Mouse (Mus musculus) naive thymus-derived CD4-positive, alpha-beta T cell, adult 2 months (primary cell): Measurements from ENCODE around the gene Sdccag8.

Experiments used
- DNase-seq: peaks from one replicate; pipeline ENCODE4 v3.0.0-alpha.2; 2011; ENCODE audit warnings: low read depth

Gene Sdccag8

DNA sequence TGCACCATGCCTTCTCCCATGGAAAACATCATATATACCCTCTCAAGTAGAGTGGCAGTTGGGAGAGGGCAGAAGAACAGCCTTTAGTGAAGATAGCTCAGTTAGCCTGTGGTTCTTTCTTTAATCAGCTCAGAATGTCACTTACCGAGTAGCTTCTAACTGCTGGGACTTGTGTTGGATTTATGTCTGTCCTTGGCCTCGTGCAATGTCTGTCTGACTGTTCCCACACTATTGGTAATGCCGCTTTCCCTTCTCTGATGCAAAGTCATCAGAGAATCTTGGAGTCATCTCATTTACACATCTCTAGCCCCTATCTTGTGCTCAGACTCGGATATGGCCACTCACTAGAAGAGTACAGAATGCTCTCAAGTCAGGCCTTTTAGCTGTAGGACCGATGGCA lies 128.7 kb downstream of the Sdccag8 start:
- DNase-seq, result no peak

DNA sequence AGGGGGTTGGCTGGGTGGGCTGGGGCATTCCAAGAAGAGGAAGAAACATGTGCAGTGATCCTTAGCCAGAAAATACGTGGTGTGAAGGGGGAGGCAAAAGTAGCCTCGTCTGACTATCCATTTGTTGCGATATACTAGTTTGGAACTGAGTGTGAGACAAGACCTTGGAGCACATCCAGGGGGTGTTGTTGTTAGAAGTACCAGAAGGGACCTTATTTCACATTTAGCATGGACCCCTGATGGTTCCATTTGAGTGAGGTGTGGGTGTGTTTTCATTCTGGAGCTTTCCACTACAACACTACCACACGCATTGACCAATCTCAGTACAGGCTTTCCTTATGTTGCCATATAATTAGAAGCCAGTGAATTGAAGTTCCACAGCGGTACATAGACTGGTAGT lies 129.5 kb downstream of the Sdccag8 start:
- no peak for DNase-seq

DNA sequence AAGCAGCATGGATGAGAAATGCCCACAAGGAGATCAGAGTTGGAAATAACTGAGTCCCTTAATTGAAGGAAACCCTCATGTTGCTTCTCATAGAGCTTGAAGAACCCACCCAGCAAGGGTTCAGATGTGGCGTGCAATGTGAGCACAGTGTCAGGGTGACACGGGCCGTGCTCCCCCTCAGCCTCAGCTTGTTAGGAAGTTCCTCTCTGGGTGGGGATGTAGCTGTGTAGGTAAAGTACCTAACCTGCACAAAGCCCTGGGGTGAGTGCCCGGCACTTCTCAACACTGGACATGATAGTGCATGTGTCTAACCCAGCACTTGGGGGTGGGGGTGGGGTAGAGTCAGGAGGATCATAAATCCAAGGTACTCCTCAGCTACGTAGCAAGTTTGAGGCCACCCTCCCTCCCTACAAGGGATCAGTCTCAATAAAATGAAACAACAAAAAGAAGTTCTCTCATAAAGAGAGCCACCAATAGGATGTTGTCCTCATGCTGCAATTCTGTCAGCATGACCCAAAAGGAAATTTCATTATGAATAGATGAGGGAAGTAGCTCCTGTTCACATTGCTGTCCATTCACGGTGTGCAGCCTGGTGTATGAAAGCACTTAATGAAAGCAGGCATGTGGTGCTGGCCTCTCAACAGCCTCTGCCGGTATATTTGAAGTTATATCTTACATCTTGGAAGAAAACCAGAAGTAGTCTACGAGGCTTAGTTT lies 130.2 kb downstream of the Sdccag8 start:
- DNase-seq, result no peak

DNA sequence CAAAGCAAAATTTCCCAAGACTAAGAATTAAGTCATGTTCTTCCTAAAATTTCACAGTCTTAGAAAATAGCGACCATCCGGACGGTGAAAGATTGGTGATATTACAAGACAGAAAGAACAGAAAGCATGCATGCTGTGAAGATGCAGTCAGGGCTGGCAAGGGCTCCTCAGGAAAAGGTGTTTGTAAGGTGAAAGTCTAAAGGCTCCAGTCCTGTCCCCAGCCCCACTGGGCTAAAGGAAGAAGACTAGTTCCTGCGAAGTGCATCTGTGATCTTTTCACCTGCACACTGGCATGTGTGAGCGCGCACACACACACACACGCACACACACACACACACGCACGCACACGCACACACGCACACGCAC lies 130.7 kb downstream of the Sdccag8 start:
- peak; percentile 37 for DNase-seq

DNA sequence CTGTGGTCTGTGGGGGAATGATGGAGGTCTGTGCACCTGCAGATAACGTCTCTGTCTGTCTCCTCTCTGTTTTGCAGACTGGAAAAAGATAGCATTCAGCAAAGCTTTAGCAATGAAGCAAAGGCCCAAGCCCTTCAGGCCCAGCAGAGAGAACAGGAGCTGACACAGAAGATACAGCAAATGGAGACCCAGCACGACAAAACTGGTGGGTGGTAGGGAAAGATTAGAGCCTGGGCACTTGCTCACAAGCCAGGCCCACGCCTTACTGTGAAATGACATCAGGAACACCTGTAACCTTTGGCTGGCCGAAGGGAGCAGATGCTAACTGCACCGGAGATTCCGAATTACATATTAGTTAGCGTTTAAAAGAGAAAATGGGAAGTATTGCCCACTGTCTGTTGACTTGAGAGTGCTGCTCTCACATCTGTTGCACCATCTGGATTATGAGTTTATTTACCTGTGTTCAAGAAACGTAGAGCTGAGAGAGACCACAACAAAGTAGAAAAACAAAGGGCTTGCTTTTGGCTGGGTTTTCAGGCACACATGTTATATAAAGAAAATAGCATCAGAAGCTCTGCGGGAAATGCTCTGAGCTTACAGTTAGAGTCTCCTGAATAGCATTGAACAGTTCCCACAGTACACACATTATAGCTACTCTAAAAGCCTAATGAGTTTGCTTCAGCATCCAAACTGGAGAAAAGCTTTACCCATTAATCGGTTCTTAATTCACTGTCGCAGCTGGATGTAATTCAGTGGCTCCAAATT lies 131.8 kb downstream of the Sdccag8 start:
- peak; percentile 57 for DNase-seq

DNA sequence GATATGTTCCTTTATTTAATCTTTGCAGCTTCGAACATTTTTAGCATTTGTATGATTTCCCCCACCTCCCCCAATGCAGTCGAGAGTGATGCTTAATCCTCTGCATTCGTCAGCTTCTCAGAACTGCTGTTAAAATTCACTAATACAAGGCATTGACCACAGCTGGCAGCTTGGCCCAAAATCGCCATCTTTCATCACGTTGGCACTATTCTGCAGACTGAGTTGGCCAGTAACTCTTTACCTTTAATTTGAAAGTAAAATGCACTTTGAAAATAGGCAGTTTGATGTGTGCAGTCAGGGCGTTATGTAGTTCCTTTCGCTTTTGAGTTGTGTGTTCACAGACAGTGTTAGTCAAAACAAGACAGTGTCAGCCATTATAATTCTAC lies 132.3 kb downstream of the Sdccag8 start:
- DNase-seq, result peak; percentile 70

DNA sequence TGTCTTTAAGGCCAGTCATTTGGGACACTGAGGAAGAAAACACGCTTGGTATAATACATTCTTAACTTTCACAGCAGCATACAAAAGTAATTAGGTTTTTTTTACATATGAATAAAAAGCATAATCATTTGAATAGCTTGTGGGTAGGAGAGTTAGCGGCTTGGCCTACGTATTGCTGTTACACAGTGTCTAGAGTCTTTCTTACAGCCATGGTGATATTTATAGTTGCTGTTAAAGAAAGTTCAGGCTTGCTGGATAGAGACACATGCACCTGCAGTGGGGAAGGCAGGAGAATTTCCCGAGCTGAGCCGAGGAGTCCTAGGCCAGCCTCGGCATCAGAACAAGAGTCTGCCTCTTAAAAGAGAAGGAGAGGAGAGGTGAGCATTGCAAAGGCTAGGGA lies 134.4 kb downstream of the Sdccag8 start:
- no peak for DNase-seq

DNA sequence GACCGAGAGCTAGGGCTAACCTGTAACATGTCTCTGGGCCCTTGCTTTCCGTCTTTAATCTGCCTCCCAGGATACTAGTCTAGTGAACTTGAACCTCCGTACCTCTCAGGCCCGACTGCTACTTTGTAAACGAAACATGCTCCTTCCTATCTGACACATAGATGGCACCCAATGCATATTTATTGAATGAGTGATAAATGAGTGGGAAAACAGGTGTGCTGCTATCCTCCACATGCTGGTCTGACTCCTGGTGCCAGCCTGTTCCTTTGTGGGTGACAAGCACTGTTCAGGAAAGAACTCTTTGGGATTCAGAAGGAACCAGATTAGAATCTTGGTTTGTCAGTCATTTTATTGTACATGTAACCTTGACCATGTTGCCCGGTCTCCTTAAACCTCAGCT lies 134.9 kb downstream of the Sdccag8 start:
- peak; percentile 50 for DNase-seq

DNA sequence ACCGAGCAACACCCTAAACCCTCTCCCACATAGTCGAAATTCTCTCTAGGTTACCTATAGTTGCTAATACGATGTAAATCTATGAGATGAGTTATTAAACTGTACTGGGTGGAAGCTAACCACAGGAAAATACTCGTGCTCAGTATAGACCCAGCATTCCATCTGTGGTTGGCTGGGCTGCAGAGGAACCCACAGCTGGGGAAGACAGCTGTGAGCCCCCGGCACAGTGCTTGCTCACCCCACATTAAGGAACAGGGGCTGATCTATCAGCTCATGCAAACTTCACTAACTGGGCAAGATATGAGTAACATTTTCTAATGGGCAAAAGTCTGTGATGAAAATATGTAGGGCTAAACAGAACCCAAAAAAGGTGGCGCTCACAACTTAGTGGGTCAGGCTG lies 135.6 kb downstream of the Sdccag8 start:
- peak; percentile 35 for DNase-seq

DNA sequence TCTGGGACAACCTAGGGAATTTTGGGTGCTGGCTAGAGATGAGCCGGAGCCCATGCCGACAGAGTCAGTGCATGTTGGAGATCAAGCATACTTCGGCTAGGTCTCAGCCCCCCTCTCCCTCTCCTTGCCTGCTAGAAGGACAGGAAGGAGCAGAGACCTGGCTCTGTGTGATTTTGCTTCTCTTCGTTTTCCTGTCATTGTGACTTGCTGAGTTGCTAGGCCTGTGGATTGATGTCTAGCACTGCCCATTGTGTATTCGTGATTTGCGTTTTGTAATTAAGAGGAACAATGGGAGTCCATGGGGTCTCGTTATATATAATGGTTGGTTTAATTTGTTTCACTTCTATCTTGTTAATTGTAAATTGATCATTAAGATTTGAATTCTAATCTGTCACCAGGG lies 137.4 kb downstream of the Sdccag8 start:
- no peak for DNase-seq

DNA sequence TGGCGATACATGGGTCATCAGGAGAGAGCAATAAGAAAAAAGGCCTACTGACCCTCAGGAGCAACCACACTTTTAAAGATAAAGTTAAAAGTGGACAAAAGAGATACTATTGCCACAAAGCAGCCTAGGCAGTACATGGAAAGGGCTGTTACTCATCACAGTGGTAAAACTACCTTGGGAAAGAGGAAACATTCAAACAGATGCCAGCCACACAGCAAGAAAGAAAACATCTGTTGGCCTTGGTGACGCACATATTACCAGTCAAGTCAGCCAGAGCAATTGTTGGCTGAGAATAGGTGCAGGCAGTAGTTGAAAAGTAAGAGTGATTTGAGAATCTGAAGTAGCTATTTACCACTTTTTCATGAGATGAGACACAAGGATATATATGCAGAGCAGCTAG lies 143.9 kb downstream of the Sdccag8 start:
- no peak for DNase-seq

DNA sequence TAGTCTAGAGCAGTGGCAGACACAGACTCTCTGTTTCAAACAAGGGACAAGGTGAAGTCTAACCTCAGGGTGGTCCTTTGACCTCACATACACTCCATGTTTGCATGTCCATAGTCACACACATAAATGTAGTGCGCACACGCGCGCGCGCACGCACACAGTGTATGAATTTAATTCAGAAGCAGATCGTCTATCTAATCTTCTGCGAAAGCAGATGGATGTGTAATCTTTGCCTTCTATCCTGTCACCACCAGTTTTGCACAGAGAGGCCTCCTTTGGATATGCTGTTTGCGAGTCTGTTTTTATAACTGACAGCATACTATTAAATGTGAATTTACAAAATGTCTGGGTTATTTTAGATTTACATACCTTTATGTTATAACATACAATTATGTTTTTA lies 147.3 kb downstream of the Sdccag8 start:
- DNase-seq, result no peak

DNA sequence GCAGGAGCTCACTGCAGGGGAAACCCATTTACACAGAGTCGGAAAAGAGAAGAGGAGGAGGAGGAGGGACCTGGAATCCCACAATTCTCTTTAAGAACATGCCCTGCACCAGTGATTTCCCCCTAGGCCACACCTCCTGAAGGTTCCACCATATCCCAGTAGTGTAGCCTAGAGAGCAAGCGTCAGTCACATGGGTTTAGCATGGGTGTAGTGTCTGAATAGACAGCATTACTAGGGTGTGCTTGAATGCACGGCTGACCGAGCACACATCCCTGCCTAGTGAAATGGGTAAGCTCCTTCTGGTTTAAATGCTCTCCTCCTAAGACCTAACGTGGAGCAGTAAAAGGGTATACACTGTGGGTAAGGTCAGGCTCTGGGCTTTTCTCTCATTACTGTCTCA lies 148.4 kb downstream of the Sdccag8 start:
- DNase-seq, result no peak

DNA sequence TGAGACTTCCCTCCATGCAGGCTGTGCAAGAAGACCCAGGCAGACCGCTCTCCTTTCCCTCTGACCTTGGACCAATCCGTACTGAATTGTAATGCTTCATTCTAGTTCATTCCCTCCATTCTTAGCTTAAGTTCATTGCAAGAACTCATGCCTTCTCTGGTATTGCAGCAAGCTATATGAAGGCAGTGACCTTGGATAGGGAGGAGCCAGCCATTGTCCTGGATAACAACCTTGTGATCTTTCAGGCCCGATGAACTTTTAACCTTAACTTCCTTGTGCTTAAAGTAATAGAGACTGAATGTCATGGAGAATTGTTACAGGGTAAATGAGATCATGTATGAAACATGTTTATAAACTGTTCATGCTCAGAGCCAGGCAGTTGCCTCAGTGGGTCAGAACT lies 152.8 kb downstream of the Sdccag8 start:
- DNase-seq, result no peak

DNA sequence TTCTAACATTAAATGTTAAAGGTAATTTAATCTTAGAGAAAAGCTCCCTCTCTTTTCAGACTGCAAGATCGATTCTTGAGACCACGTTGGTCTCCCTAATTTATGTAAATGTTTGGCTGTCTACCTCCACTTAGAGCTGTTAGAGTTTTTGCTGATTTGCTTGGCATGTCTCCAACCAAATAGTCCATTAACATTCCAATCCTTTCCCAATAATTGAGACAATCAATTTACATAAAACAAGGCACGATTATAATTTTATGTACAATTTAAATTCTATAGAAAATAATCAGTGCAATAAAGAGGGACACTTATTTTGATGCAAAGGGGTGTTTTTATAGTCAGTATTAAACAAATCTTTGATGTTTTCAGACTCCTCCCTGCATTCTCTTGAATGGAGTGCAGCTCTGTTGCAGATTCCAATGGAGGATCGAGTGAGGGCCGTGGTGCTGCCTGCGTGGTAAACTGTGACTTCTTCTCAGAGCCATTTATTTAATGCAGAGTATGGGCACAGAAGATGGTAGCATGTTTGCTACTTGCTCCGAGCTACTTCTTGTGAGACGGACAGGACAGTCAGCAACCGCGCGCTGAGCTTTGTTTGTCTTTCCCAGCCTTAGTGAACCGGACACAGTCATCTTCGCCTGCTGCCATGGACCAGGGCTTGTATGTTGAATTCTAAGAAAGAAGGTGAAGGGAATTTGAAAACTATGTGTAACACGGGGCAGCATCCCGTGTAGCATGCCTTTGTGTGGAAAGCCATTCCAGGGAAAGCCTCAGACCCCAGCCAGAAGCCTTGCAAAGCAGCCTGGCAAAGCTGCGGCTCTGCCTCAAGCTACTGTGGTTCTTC lies 156.4 kb downstream of the Sdccag8 start:
- no peak for DNase-seq

DNA sequence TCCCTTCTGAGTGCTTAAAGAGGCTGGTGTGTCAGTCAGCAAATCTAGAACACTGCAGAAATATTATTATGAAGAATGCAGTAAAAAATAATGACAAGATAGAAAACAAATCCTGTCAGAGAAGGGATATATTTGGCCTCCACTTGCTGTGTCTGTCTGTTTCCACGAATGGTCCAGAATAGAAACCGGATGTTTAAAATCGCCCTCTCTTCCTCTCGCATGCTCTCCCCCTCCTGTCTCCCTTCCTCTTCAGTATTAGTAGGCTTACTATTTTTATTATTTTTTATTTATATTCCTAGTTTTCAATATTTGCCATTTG lies 157.0 kb downstream of the Sdccag8 start:
- no peak for DNase-seq

DNA sequence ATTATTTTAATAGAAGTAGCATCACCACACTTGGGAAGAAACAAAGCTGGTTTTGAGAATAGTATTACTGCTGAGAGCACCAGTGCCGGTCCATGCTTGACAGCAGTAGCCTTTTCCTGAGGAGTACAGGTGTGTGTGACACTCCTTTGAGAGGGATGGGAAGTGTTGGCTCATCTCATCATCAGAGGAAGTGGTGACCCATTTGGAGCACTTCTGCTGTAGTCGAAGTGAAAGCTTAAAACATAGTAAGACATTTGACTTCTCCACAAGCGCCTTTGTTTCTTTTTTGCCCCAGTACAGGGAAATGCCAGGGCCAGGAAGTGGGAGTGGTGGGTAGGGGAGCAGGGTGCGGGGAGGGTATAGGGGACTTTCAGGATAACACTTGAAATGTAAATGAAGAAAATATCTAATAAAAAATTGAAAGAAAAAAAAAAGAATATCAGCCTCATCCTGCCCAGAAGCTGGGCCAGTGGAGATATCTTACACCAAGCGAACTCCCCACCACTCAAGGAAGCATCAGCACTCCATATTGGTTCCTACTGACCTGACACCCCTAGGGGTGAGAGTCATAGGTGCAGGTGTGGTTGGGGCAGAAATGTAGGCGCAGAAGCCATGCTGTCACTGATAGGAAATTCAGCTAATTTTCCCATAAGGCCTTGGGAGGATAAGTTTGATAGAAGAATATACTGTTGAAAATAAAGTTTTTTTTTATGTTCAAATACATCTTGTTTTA lies 159.1 kb downstream of the Sdccag8 start:
- DNase-seq, result no peak

DNA sequence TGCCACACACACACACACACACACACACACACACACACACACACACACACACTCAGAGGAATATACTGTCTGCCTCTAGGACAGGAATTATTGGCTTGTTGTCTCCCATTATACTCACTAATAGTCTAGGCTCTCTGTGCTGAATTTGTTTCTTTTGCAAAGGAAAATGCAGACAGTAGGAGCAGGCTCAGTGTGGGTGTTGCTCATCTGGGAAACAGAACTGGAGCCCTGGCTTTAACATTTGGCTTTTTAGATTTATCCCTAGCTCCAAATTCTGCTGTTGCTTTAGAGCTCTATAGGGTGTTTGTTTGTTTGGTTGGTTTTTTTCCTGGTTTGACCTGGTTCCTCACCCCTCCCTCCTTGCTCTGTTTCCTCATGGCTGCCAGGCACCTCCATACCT lies 164.8 kb downstream of the Sdccag8 start:
- no peak for DNase-seq

DNA sequence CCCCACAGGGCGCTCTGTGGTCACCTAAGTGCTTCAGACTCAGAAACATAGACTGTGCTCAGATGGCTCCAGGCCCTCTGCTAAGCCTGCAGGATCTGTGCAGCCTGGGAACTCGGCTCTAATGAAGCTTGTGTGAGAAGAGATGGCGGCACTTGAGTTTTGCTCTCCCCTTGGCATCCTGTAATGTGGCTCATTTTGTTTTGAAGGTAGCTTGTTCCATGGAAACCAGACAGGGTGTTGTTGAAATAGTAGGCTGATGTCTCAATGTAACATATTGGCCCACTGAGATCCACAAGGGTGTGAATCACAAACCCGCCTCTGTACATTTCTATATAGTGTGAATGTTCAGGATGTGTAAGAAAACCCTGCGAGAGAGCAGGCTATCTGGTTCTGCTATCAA lies 165.7 kb downstream of the Sdccag8 start:
- no peak for DNase-seq

DNA sequence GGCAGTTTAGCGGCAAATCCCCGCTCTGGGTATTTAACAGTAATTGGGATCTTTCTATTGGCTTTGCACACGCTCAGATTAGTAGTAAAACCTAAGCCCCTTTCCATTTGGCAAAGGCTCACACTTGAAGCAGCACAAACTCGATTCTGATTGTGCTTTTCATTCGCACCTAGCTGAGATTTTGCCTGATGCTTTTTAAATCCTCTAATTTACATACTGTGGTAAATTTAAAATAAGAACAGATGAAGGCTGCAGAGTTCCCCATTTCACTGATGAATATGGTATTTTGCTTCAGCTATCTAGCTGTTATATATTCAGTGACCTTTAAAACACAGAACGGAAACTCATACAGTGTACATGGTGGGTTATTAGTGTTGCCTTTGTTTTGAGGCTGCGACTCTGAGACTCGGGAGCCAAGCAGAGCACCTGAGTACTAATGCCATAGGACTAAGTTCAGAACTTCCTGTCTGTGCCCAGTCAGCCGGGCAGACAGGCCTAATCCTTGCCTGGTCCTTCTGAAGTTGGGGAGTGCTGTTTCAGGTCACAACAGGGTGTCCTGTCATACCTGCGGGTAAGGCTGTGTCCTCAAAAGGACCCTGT lies 166.4 kb downstream of the Sdccag8 start:
- DNase-seq, result no peak

DNA sequence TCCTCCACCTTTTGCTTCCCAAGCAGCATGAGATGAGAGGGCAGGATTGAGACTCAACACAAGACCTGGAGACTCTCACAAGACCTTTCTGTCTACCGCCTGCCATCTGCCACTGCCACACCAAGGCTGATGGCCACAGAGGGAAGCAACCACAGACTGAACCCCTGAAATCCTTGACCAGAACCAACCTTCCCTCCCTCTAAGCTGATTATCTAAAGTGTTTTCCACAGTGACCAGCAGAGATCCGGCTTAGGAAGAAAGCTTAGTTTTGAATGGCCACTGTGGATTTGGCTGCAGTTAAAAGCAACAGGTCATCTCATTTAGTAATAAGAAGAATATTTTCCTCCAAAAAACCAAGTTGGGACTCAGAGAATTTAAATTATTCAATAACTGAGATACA lies 167.1 kb downstream of the Sdccag8 start:
- DNase-seq, result no peak

DNA sequence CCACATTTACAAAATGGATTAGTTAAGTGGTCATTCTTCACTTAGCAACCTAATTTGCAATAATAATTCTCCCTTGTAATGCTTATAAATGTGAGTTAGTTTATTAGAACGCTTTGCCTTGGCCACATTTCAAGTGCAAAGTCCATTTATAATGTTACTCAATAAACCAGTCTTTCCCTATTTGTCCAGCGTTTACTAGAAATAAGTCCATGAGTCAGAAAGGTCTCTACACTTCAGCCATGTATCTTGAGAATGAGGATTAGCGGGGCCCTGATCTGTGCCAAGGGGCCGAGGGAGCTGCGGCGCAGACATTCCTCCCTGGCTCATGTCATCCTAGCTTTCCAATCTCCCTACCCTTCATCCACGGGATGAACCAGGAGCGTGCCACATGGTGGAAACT lies 168.2 kb downstream of the Sdccag8 start:
- DNase-seq, result no peak
